Mouse (Mus musculus) neural tube, embryonic 12.5 days (tissue): ENCODE data around the gene Kctd15. TPM values are rescaled to one million over a fixed set of nuclear protein-coding genes. Genes with fewer than 3 reads are reported as not detected.
A peak's percentile ranks its signal among the peaks of the same experiment; 100 is the strongest.

Experiments used
- ATAC-seq: fragments of 200-750 bp; cut with Nextera tagmentation; 2 replicates; pipeline ENCODE4 v1.8.0; 2017; ENCODE audit warnings: low read depth, mild to moderate bottlenecking, moderate TSS enrichment, moderate library complexity; ENCODE audit not compliant: low FRiP score
- H3K27ac ChIP-seq: fragments of 300-500 bp; sonication (generic); 2 replicates; pipeline ENCODE4 v1.5.1; 2016
- H3K27me3 ChIP-seq: fragments of 300-500 bp; sonication (generic); replicated peaks from 2 replicates; pipeline ENCODE4 v1.6.1; 2016; ENCODE audit warnings: mild to moderate bottlenecking
- H3K36me3 ChIP-seq: fragments of 300-500 bp; sonication (generic); 2 replicates; pipeline ENCODE4 v1.6.1; 2016; ENCODE audit warnings: mild to moderate bottlenecking
- H3K4me1 ChIP-seq: fragments of 300-500 bp; sonication (generic); 2 replicates; pipeline ENCODE4 v1.6.1; 2016
- H3K4me2 ChIP-seq: fragments of 300-500 bp; sonication (generic); replicated peaks from 2 replicates; pipeline ENCODE4 v1.6.1; 2016; ENCODE audit warnings: mild to moderate bottlenecking
- H3K4me3 ChIP-seq: fragments of 300-500 bp; sonication (generic); 2 replicates; pipeline ENCODE4 v1.5.1; 2016
- H3K9ac ChIP-seq: fragments of 300-500 bp; sonication (generic); 2 replicates; pipeline ENCODE4 v1.6.1; 2016; ENCODE audit warnings: mild to moderate bottlenecking
- H3K9me3 ChIP-seq: fragments of 300-500 bp; sonication (generic); 2 replicates; pipeline ENCODE4 v1.6.1; 2016; ENCODE audit warnings: mild to moderate bottlenecking
- WGBS: fragments of 180-500 bp; shearing (Covaris S2); methylation state at CpG from one replicate; pipeline ENCODE4 v1.1.7; 2016; 5-methylcytosine and 5-hydroxymethylcytosine counted together
- polyA plus RNA-seq: library from polyadenylated mRNA; unstranded; fragments of >200 nt; fragmentation: Nextera tagmentation; extraction: Ambion mirVana; gene quantifications from 2 replicates; pipeline ENCODE4 v1.2.1, GENCODE M21; 2016

Kctd15 gene
- polyA plus RNA-seq, 1 experiment from 2014 or later, result 41.9 TPM

GRCm38 (mm10) chr7:34641968-34642367, 14.6 kb downstream of the Kctd15 start:
- Histone ChIP-seq H3K4me1 (peaks cover 30% of the 10 kb centered on the region), H3K27ac (no peak overlapping the region), H3K9me3 (no peaks in the 10 kb centered on the region), H3K9ac (no peak overlapping the region), H3K27me3 (no peaks in the 10 kb centered on the region), H3K4me3 (no peak overlapping the region), H3K36me3 (peaks cover 87% of the 10 kb centered on the region), H3K4me2 (no peak overlapping the region)
- WGBS, result 91% methylated on average over 13 of the region's 13 CpGs
- no peak for ATAC-seq

GRCm38 (mm10) chr7:34639798-34640197, 16.7 kb downstream of the Kctd15 start:
- Histone ChIP-seq H3K9me3 (no peaks in the 10 kb centered on the region), H3K36me3 (peaks cover 66% of the 10 kb centered on the region), H3K4me3 (no peak overlapping the region), H3K27ac (no peak overlapping the region), H3K9ac (no peak overlapping the region), H3K4me2 (no peak overlapping the region), H3K4me1 (peaks cover 11% of the 10 kb centered on the region), H3K27me3 (no peaks in the 10 kb centered on the region)
- WGBS, result 87% methylated on average over 11 of the region's 11 CpGs
- ATAC-seq, result no peak

- no peak overlapping the region for H3K4me3 ChIP-seq
Measured at GRCm38 (mm10) chr7:34636661-34637060, 19.9 kb downstream of the Kctd15 start.

GRCm38 (mm10) chr7:34632966-34633742, 23.4 kb downstream of the Kctd15 start:
- Histone ChIP-seq H3K36me3 (peaks cover 1% of the 10 kb centered on the region), H3K4me2 (no peak overlapping the region), H3K27ac (no peak overlapping the region), H3K4me1 (peaks cover 14% of the 10 kb centered on the region), H3K9ac (no peak overlapping the region), H3K4me3 (no peak overlapping the region), H3K9me3 (no peaks in the 10 kb centered on the region), H3K27me3 (no peaks in the 10 kb centered on the region)
- no peak for ATAC-seq
- 81% methylated on average over 10 of the region's 10 CpGs for WGBS

More at GRCm38 (mm10) chr7:34636661-34637060, 19.9 kb downstream of the Kctd15 start:
- no peak overlapping the region for H3K9ac ChIP-seq
- H3K4me1 ChIP-seq, result peaks cover 1% of the 10 kb centered on the region; the same call in 1 of the 2 replicates
- H3K27me3 ChIP-seq, result no peaks in the 10 kb centered on the region
- H3K27ac ChIP-seq, result no peak overlapping the region
- no peaks in the 10 kb centered on the region for H3K9me3 ChIP-seq
- WGBS, result 84% methylated on average over 4 of the region's 4 CpGs
- H3K36me3 ChIP-seq, result peaks cover 34% of the 10 kb centered on the region
- ATAC-seq, result no peak
- H3K4me2 ChIP-seq, result no peak overlapping the region

- H3K27ac ChIP-seq, result 0 out of 2 replicates have a peak overlapping the region, but pooled peaks have one; percentile 32
- peak overlapping the region; percentile 65 for H3K4me2 ChIP-seq
- ATAC-seq, result peak; percentile 86
- H3K36me3 ChIP-seq, result no peaks in the 10 kb centered on the region
- under 1% methylated on average over 34 of the region's 34 CpGs for whole genome bisulfite sequencing
- no peaks in the 10 kb centered on the region for H3K27me3 ChIP-seq
- peak overlapping the region; percentile 31 for H3K4me3 ChIP-seq
- H3K9me3 ChIP-seq, result no peaks in the 10 kb centered on the region
- H3K9ac ChIP-seq, result peak overlapping the region; percentile 45
- H3K4me1 ChIP-seq, result peaks cover 14% of the 10 kb centered on the region
Measured at GRCm38 (mm10) chr7:34630211-34631085, 26.1 kb downstream of the Kctd15 start.

GRCm38 (mm10) chr7:34629702-34630210, 26.8 kb downstream of the Kctd15 start:
- H3K4me3 ChIP-seq, result peak overlapping the region; percentile 31; the same call in 1 of the 2 replicates
- WGBS, result 47% methylated on average over 8 of the region's 8 CpGs
- no peaks in the 10 kb centered on the region for H3K27me3 ChIP-seq
- ATAC-seq, result peak; percentile 57
- peak overlapping the region; percentile 65 for H3K4me2 ChIP-seq
- no peaks in the 10 kb centered on the region for H3K9me3 ChIP-seq
- peak overlapping the region; percentile 45 for H3K9ac ChIP-seq
- 0 out of 2 replicates have a peak overlapping the region, but pooled peaks have one; percentile 32 for H3K27ac ChIP-seq
- H3K36me3 ChIP-seq, result no peaks in the 10 kb centered on the region
- peaks cover 14% of the 10 kb centered on the region for H3K4me1 ChIP-seq

GRCm38 (mm10) chr7:34620411-34620810, 36.1 kb downstream of the Kctd15 start:
- Histone ChIP-seq H3K9me3 (no peaks in the 10 kb centered on the region), H3K36me3 (no peaks in the 10 kb centered on the region), H3K9ac (no peak overlapping the region), H3K4me3 (no peak overlapping the region), H3K4me1 (no peaks in the 10 kb centered on the region), H3K27me3 (no peaks in the 10 kb centered on the region), H3K27ac (no peak overlapping the region), H3K4me2 (no peak overlapping the region)
- ATAC-seq, result no peak
- WGBS, result 36% methylated on average over 2 of the region's 2 CpGs

GRCm38 (mm10) chr7:34618141-34618890, 38.2 kb downstream of the Kctd15 start:
- no peak for ATAC-seq
- no peaks in the 10 kb centered on the region for H3K27me3 ChIP-seq
- no peak overlapping the region for H3K27ac ChIP-seq
- H3K9me3 ChIP-seq, result no peaks in the 10 kb centered on the region
- H3K4me1 ChIP-seq, result no peaks in the 10 kb centered on the region
- no peak overlapping the region for H3K9ac ChIP-seq
- H3K4me3 ChIP-seq, result no peak overlapping the region
- H3K36me3 ChIP-seq, result no peaks in the 10 kb centered on the region
- no peak overlapping the region for H3K4me2 ChIP-seq
- WGBS, result 87% methylated on average over 11 of the region's 11 CpGs

GRCm38 (mm10) chr7:34616275-34616674, 40.3 kb downstream of the Kctd15 start:
- 94% methylated on average over 2 of the region's 2 CpGs for WGBS
- no peaks in the 10 kb centered on the region for H3K9me3 ChIP-seq
- H3K36me3 ChIP-seq, result no peaks in the 10 kb centered on the region
- H3K27me3 ChIP-seq, result no peaks in the 10 kb centered on the region
- no peak overlapping the region for H3K9ac ChIP-seq
- no peak for ATAC-seq
- H3K4me3 ChIP-seq, result no peak overlapping the region
- no peaks in the 10 kb centered on the region for H3K4me1 ChIP-seq
- no peak overlapping the region for H3K27ac ChIP-seq
- no peak overlapping the region for H3K4me2 ChIP-seq

GRCm38 (mm10) chr7:34610445-34610844, 46.1 kb downstream of the Kctd15 start:
- no peak overlapping the region for H3K4me3 ChIP-seq
- no peak overlapping the region for H3K27ac ChIP-seq
- H3K27me3 ChIP-seq, result no peaks in the 10 kb centered on the region
- no peak overlapping the region for H3K4me2 ChIP-seq
- H3K9me3 ChIP-seq, result no peaks in the 10 kb centered on the region
- H3K4me1 ChIP-seq, result peaks cover 30% of the 10 kb centered on the region
- H3K36me3 ChIP-seq, result no peaks in the 10 kb centered on the region
- no peak overlapping the region for H3K9ac ChIP-seq
- WGBS, result 60% methylated on average over 6 of the region's 6 CpGs
- ATAC-seq, result no peak

GRCm38 (mm10) chr7:34607334-34607970, 49.1 kb downstream of the Kctd15 start:
- WGBS, result 78% methylated on average over 5 of the region's 5 CpGs
- Histone ChIP-seq H3K36me3 (no peaks in the 10 kb centered on the region), H3K4me3 (no peak overlapping the region), H3K27me3 (no peaks in the 10 kb centered on the region), H3K9me3 (no peaks in the 10 kb centered on the region), H3K4me1 (peaks cover 34% of the 10 kb centered on the region), H3K27ac (peak overlapping the region; percentile 3; the same call in 1 of the 2 replicates), H3K9ac (no peak overlapping the region), H3K4me2 (no peak overlapping the region; the same call in 1 of the 2 replicates)
- no peak for ATAC-seq
